Mouse (Mus musculus): ENCODE results near the gene Asic4.

DNA sequence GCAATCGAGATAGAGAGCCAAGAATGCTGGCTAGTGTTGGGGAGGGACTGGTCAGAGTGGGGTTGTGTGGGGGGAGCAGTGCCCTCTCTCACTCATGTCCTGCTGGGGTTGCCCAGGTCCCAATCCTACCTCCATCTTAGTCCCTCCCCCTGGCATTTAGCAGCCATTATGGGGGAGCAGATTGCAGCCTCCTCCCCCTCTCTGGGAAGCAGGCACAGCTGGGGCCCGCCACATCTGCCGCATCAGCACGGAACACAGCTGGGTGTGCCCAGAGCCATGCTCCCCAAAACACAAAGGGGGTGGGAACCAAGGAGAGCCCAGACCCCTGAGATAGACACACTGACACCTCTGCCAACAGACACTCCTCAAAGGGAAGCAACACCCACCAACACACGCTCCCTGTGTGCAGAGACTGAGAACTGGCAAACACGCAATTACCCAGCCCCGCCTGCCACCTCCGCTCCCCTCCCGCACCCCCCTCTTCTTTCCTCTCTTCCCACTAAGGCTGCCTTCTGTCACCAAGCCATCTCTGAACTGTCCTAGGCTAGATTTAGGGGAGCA, 5.0 kb upstream of the Asic4 start:
- TF ChIP-seq CTCF (IDR thresholded peaks at IDR 0.05; ENCODE audit: borderline replicate concordance, control insufficient read depth, extremely low read depth, insufficient read depth, low read length, poor library complexity) (no peak), POLR2A (IDR thresholded peaks at IDR 0.05; ENCODE audit: control insufficient read depth, extremely low read depth, insufficient read depth, low read length, poor library complexity) (no peak)

Measured in thymus, adult 2 months (tissue).